Mouse (Mus musculus) right cerebral cortex, postnatal 10 days (tissue): ENCODE measurements around the gene Cdkn2d.
A peak's percentile ranks its signal among the peaks of the same experiment; 100 is the strongest.
"Not testable (repeated sequence)": the region's sequence is repeated elsewhere in the genome, so short reads cannot be mapped to it uniquely, and the experiment has no call there.

Source experiments
- DNase-seq, 2 experiments: peaks; one replicate each; pipeline ENCODE4 v3.0.0; 2021; ENCODE audit warnings: low spot score in 2 of 2

The Cdkn2d gene

DNA sequence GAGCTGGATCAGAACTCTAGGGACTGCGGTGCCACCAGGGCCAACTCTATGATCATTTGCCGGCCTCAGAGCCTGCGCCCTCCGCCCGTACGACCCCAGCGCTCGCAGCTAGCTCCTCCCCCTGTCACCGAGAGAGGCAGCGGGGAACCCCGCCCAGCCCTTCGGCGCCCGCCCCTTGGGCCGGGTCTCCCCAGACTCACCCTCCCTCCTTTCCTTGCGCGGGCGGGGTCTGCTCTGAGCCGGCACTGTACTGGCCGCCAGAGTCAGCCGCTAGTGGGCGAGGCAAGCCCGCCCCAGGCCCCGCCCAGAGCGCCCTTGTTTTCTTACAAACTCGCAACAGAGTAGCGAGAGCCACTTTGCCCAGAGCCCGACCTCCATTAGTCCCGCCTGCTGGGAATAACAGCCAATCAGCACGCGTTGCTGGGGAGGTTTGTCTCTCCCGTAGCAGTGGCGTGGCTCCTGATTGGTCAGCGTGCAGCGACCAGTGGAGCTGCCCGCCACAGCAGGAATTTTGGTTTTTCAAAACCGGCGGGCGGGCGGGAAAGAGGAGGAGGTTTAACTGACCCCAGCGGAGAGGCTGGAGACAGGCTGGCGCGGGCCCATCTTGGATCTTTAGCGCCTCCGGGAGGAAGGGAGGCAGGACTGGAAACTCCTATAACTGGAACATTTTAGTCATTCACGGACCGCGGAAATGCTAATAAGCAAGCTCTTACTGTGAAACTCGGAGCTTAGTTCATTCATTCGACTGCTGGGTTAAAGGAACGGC lies at the start of gene Cdkn2d:
TSS of gene Cdkn2d (minus strand) at position 386 of the 766 bp plus-strand sequence.
- peak; percentile 100 for DNase-seq

GRCm38 (mm10) chr9:21340411-21340810 lies 49.2 kb upstream of the Cdkn2d start:
- DNase-seq: no peak

GRCm38 (mm10) chr9:21337652-21338051 lies 46.4 kb upstream of the Cdkn2d start:
- no peak for DNase-seq

- no peak for DNase-seq
These were observed 45.3 kb upstream of the Cdkn2d start for GRCm38 (mm10) chr9:21336491-21336890.

DNA sequence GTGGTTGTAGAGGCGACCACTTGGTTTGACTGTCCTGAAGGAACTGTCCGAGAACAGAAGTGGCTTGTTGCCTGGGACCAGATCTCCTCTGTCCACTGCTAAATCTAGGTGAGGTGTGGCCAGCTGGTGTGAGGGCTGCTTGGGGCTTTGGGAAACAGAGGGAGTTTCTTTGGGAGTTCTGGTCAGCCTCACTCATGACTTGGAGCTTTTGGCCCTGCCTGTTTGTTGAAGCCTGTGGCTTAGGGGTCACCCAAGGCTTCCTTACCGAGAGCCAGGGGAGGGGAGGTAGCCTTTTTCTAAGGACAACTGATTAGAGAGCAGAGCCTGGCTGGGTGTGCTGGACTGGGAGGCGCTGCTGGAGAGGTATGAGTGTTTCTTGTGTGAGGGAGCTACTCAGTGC lies 44.2 kb upstream of the Cdkn2d start:
- no peak for DNase-seq

- DNase-seq: no peak
These were observed 43.5 kb upstream of the Cdkn2d start for GRCm38 (mm10) chr9:21334747-21335146.

DNA sequence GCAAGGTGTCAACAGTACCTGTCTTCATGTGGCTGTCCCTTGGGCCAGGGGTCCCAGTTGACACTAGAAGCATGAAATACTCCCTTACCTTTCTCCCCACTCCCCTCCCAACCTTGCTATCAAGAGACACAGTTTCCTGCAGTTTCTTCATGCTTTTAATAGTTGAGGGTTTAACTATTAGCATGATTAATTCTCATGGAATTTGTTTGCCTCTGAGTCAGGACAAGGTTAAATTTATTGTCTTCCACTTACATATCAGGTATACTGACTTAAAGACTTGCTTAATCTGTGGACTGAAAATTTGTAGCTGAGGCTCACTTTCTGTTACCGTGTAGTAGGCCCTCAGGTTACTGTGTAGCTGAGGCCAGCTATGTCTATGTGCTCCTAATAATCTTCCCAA lies 42.3 kb upstream of the Cdkn2d start:
- DNase-seq: no peak

- DNase-seq: no peak
These were observed 41.2 kb upstream of the Cdkn2d start for GRCm38 (mm10) chr9:21332161-21333061.

DNA sequence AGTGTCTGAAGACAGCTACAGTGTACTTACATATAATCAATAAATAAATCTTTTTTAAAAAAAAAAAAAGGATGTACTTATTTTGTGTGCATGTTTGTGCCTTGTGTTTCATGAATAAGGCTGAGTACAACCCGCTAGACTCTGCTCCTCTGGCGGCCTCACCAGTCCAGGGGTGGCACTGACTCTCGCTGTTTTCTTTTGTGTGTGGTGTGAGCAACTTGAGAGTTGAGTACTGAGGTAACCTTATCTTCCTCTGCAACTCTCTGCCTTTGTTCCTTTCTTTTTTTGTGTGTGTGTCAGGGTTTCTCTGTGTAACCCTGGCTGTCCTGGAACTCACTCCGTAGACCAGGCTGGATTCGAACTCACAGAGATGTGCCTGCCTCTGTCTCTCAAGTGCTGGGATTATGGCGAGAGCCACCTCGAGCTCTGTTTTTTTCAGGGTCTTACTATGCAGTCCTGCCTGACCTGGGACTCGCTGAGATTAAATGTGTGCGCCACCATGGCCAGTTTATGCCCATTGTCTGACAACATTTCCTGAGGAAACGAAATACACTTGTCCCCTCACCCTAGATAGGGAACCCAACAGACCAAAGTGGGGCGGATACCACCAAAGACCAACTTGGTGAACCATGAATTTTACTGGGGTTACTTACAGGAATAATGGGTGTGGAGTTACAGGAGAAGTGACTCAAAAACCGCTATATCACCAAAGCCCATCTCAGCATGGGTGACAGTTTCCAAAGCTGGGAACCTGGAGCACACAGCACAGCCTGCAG lies 40.3 kb upstream of the Cdkn2d start:
- no peak for DNase-seq

GRCm38 (mm10) chr9:21329699-21330289 lies 38.6 kb upstream of the Cdkn2d start:
- DNase-seq: no peak

DNA sequence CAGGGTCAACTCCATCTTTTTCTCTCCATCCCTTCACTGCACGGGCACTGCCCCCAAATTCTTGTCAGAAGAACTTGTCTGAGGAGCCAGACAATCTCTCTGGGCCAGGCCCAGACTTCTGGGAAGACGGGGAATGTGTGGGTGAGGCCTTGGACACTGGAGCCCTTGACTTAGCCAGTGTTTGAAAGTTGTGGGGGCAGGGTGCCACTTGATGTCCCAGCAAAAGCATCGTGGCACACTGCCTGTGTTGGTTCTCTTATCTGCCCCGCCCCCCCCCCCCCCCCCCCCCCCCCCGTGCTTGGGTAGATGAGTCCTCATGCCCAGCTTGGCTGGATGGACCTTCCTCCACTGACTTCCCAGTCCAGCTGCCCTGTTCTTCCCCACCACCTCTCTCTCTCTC lies 37.8 kb upstream of the Cdkn2d start:
- no peak for DNase-seq

GRCm38 (mm10) chr9:21328041-21328440 lies 36.8 kb upstream of the Cdkn2d start:
- no peak for DNase-seq

DNA sequence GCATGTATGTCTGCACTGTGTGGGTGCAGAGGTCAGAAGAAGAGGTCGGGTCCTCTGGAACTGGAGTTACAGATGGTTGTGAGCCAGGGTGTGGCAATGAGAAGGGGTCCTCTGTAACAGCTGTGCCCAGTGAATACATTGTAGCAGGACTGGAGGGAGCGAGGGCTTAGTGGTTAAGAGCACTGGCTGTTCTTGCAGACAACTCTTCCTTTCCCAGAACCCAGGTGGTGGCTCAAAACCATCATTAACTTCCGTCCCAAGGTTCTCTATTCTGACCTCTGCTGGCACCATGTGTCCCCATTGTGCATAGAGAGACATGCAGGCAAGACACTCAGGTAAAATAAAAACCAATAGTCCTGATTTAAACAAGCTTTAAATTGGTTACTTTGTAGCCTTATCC lies 36.4 kb upstream of the Cdkn2d start:
- DNase-seq: no peak

DNA sequence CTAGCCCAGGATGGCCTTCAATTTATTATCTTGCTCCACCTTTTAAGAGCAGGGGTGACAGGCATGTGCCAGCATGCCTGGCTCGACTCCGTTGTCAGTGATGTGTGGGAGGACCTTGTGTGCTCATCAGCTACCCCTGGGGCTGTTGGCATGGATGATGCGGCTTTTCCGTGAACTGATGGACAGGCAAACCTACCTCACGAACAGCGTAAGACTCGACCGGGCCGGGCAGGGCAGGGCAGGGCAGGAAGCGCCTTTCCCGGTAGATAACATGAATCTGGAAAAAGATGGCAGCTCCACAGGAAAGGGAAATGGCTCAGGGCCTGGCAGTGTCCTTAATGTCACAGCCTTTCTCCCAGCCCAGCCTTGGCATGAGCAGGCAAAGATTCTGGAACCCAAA lies 33.1 kb upstream of the Cdkn2d start:
- no peak for DNase-seq

DNA sequence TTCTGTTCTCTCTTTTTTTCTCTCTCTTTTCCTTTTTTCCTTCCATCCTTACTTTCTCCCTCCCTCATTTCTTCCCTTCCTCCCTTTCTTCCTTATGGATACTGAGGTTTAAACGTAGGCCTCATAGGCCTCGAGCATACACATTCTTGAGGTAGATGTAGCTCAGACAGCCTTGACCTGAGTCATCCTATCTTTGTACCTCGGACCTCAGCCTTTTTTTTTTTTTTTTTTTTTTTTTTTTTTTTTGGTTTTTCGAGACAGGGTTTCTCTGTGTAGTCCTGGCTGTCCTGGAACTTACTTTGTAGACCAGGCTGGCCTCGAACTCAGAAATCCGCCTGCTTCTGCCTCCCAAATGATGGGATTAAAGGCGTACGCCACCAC lies 31.7 kb upstream of the Cdkn2d start:
- not testable (repeated sequence) for DNase-seq

DNA sequence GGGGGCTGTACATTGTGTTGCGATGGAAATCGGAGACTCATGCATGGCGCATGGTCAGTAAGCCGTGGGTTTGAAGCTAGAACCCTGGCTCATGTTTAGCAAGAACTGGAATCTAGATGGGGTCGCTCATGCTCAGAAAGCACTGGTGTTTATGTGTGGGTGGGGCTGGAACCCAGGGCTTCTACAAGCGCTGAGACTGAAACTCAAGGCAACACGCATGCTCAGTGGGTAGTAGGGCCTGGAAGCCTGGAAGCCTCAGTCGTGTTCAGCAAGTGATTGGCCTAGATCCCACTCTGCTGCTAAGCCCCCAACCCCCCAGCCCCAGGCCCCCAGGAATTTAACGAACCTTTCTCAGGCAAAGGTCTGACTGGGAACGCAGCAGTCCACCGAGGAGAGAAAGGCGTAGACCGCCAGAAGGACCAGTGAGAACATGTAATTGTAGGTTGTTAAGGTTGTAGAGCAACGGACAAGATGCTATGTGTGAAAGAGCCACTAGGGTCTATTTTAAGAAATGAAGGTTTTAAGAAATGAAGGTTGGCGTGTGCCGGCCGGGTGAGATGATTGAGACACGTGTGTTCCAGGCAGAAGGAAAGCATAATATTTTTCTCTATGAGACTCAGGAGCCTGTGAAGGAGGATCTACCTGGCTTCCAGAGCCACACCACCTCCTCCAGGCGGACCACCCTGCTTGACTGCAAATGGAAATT lies 31.2 kb upstream of the Cdkn2d start:
- peak; percentile 43 to 47 for DNase-seq

- peak; percentile 50 to 56 for DNase-seq
These were observed 30.3 kb upstream of the Cdkn2d start for GRCm38 (mm10) chr9:21321513-21321835.

DNA sequence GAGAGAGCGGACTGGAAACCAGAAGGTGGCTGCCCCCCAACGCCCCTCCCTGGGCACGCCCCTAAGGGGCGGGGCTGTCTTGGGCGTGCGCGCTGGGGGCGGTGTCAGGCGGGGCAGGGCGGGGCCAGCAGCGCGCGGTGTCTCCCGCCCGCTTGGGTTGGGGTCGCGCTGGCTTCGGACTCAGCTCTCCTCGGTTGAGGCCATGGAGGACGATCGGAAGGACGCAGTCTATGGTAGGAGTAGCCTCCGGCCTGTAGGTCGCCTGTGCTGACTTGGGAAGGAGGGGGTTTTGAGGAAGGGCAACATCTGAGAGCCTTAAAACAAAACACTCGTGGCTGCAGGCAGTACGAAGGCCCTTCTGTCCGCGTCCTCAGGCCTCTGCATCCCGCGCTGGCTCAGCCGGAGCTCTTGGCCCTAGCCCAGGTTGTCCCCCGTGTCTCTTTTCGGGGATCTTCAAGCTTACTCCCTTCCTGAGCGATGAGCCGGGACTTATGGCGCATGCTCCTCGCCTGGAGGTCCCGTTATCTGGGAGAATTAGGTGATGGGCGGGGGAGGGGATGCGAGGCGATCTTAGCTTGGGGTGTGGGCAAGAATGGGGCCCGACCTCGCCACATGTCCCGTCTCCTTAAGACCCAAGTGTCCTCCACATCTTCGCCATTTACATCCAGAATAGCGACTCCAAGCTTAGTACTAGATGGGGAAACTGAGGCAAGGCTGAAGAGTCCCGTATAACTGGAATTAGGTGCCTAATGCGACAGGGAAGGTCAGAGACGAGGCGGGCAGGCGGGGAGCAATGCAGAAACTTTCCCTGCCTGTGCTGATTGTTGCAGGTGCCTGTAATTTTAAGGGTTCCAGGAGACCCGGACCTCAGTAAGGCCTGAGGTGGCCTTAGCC lies 29.7 kb upstream of the Cdkn2d start, which contains the start of gene Slc44a2:
TSS of gene Slc44a2 (plus strand) at position 80 of the 894 bp plus-strand sequence.
- DNase-seq: peak; percentile 80 to 85

DNA sequence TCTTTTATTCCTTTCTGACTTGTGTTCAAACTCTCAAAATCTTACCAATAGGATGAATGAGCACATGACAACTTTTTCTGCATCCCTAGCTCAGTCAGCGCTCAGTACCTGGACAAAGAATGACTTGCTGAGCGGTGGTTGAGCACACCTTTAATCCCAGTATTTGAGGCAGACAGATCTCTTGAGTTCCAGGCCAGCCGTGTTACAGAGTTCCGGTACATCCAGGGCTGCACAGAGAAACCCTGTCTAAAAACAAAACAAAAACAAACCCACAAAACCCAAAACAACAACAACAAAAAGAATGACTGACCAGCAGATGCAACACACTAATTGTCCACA lies 29.0 kb upstream of the Cdkn2d start:
- DNase-seq: no peak

GRCm38 (mm10) chr9:21319503-21319902 lies 28.3 kb upstream of the Cdkn2d start:
- no peak for DNase-seq
